Mouse (Mus musculus): ENCODE data around the gene Gm3558. TPM values are rescaled to one million over a fixed set of nuclear protein-coding genes. Genes with fewer than 3 reads are reported as not detected.
"Not testable (repeated sequence)": the region's sequence is repeated elsewhere in the genome, so short reads cannot be mapped to it uniquely, and the experiment has no call there.

Gene Gm3558
- polyA plus RNA-seq (2014; fragmentation: Nextera tagmentation; extraction: Ambion mirVana), result 0.99 and 1.3 TPM in 2 replicates

- not testable (repeated sequence) for DNase-seq (ENCODE audit: low spot score); ATAC-seq (replicated peaks; ENCODE audit: insufficient number of reproducible peaks, low FRiP score, low TSS enrichment, low read depth); H3K27ac ChIP-seq (replicated peaks; ENCODE audit: low read depth, low read length); H3K9ac ChIP-seq (replicated peaks; ENCODE audit: low read length); H3K27me3 ChIP-seq (ENCODE audit: control insufficient read depth, insufficient read depth, low read length); H3K9me3 ChIP-seq (replicated peaks; ENCODE audit: control insufficient read depth, low read length); H3K4me1 ChIP-seq (ENCODE audit: control insufficient read depth, insufficient read depth, low read length); H3K36me3 ChIP-seq (replicated peaks; ENCODE audit: control insufficient read depth, insufficient read depth, low read depth, low read length)
- Histone ChIP-seq H3K4me2 (ENCODE audit: low read depth, low read length) (peak within 1 kb of the TSS; percentile 41), H3K4me3 (ENCODE audit: low read depth, low read length) (peak within 1 kb of the TSS; percentile 40)
- no CpG with 5 or more reads among the region's 34 CpGs for WGBS
Observed at GRCm38 (mm10) chr14:7568382-7568781, at the start of gene Gm3558. Gm3558 (minus strand) TSS chr14:7568566.

GRCm38 (mm10) chr14:7595492-7595891, 27.1 kb upstream of the Gm3558 start, which contains the start of gene Gm10338:
Gm10338 (minus strand) TSS chr14:7595592.
- not testable (repeated sequence) for H3K9me3 ChIP-seq (replicated peaks; ENCODE audit: control insufficient read depth, low read length); H3K36me3 ChIP-seq (replicated peaks; ENCODE audit: control insufficient read depth, insufficient read depth, low read depth, low read length); H3K27me3 ChIP-seq (ENCODE audit: control insufficient read depth, insufficient read depth, low read length); H3K9ac ChIP-seq (replicated peaks; ENCODE audit: low read length); H3K4me2 ChIP-seq (ENCODE audit: low read depth, low read length); DNase-seq (ENCODE audit: low spot score); ATAC-seq (replicated peaks; ENCODE audit: insufficient number of reproducible peaks, low FRiP score, low TSS enrichment, low read depth); H3K27ac ChIP-seq (replicated peaks; ENCODE audit: low read depth, low read length); H3K4me1 ChIP-seq (ENCODE audit: control insufficient read depth, insufficient read depth, low read length); H3K4me3 ChIP-seq (ENCODE audit: low read depth, low read length)
- WGBS, result no CpG with 5 or more reads among the region's 2 CpGs

- not testable (repeated sequence) for ATAC-seq (replicated peaks; ENCODE audit: insufficient number of reproducible peaks, low FRiP score, low TSS enrichment, low read depth); H3K27ac ChIP-seq (replicated peaks; ENCODE audit: low read depth, low read length); H3K36me3 ChIP-seq (replicated peaks; ENCODE audit: control insufficient read depth, insufficient read depth, low read depth, low read length); H3K9ac ChIP-seq (replicated peaks; ENCODE audit: low read length); H3K4me1 ChIP-seq (ENCODE audit: control insufficient read depth, insufficient read depth, low read length); H3K9me3 ChIP-seq (replicated peaks; ENCODE audit: control insufficient read depth, low read length); H3K27me3 ChIP-seq (ENCODE audit: control insufficient read depth, insufficient read depth, low read length)
- peak overlapping the region; percentile 40 for H3K4me3 ChIP-seq (ENCODE audit: low read depth, low read length)
- peak; percentile 0 for DNase-seq (ENCODE audit: low spot score)
- peak overlapping the region; percentile 41 for H3K4me2 ChIP-seq (ENCODE audit: low read depth, low read length)
- WGBS, result under 1% methylated on average over 18 of the region's 27 CpGs
Observed at GRCm38 (mm10) chr14:7567890-7568289, 476 bp downstream of the Gm3558 start.

GRCm38 (mm10) chr14:7567266-7567665, 1.1 kb downstream of the Gm3558 start:
- not testable (repeated sequence) for H3K4me1 ChIP-seq (ENCODE audit: control insufficient read depth, insufficient read depth, low read length); ATAC-seq (replicated peaks; ENCODE audit: insufficient number of reproducible peaks, low FRiP score, low TSS enrichment, low read depth); H3K4me2 ChIP-seq (ENCODE audit: low read depth, low read length); H3K36me3 ChIP-seq (replicated peaks; ENCODE audit: control insufficient read depth, insufficient read depth, low read depth, low read length); DNase-seq (ENCODE audit: low spot score); H3K4me3 ChIP-seq (ENCODE audit: low read depth, low read length); H3K9ac ChIP-seq (replicated peaks; ENCODE audit: low read length); H3K27me3 ChIP-seq (ENCODE audit: control insufficient read depth, insufficient read depth, low read length); H3K27ac ChIP-seq (replicated peaks; ENCODE audit: low read depth, low read length); H3K9me3 ChIP-seq (replicated peaks; ENCODE audit: control insufficient read depth, low read length)
- WGBS, result 1% methylated on average over 5 of the region's 9 CpGs

Other genes starting within 250 kb of the Gm3558 start
- gene Gm5797, start 236.2 kb downstream of the Gm3558 start, polyA plus RNA-seq (2014; fragmentation: Nextera tagmentation; extraction: Ambion mirVana), result not detected in 2 replicates
- gene Gm8374, start 203.4 kb downstream of the Gm3558 start, polyA plus RNA-seq (2014; fragmentation: Nextera tagmentation; extraction: Ambion mirVana), result not detected in 2 replicates
- gene Gm3755, start 117.6 kb downstream of the Gm3558 start, polyA plus RNA-seq (2014; fragmentation: Nextera tagmentation; extraction: Ambion mirVana), result not detected in 2 replicates
- gene Gm3752, start 84.8 kb downstream of the Gm3558 start, polyA plus RNA-seq (2014; fragmentation: Nextera tagmentation; extraction: Ambion mirVana), result 3.2 and 3.8 TPM in 2 replicates
- not detected in 2 replicates for gene Gm10338, start 27.0 kb upstream of the Gm3558 start, polyA plus RNA-seq (2014; fragmentation: Nextera tagmentation; extraction: Ambion mirVana)
- not detected in 2 replicates for gene Gm10128, start 75.4 kb upstream of the Gm3558 start, polyA plus RNA-seq (2014; fragmentation: Nextera tagmentation; extraction: Ambion mirVana)
- gene Gm26661, start 223.0 kb upstream of the Gm3558 start, polyA plus RNA-seq (2014; fragmentation: Nextera tagmentation; extraction: Ambion mirVana), result not detected in 2 replicates
- 14.7 and 17.0 TPM in 2 replicates for gene Flnb, start 249.4 kb upstream of the Gm3558 start, polyA plus RNA-seq (2014; fragmentation: Nextera tagmentation; extraction: Ambion mirVana)